Mouse (Mus musculus) kidney, adult 18-20 months (tissue): ENCODE measurements around the gene Wdr25.
A peak's percentile ranks its signal among the peaks of the same experiment; 100 is the strongest.

Source experiments
- DNase-seq: peaks from one replicate; pipeline ENCODE4 v3.0.0; 2021

The Wdr25 gene

GRCm38 (mm10) chr12:108994436-108995031 lies 101.1 kb downstream of the Wdr25 start:
- peak; percentile 76 for DNase-seq

- no peak for DNase-seq
These were observed 102.7 kb downstream of the Wdr25 start for GRCm38 (mm10) chr12:108995976-108996636.

GRCm38 (mm10) chr12:108997249-108997648 lies 103.8 kb downstream of the Wdr25 start:
- no peak for DNase-seq

GRCm38 (mm10) chr12:109002978-109003377 lies 109.5 kb downstream of the Wdr25 start:
- no peak for DNase-seq

GRCm38 (mm10) chr12:109010070-109010649 lies 116.7 kb downstream of the Wdr25 start:
- DNase-seq: no peak

- DNase-seq: no peak
These were observed 128.8 kb downstream of the Wdr25 start for GRCm38 (mm10) chr12:109022181-109022691.

- DNase-seq: no peak
These were observed 129.5 kb downstream of the Wdr25 start for GRCm38 (mm10) chr12:109022966-109023365.

GRCm38 (mm10) chr12:109023780-109024179 lies 130.3 kb downstream of the Wdr25 start:
- DNase-seq: no peak

- DNase-seq: no peak
These were observed 143.6 kb downstream of the Wdr25 start for GRCm38 (mm10) chr12:109037026-109037425.

- no peak for DNase-seq
These were observed 144.9 kb downstream of the Wdr25 start for GRCm38 (mm10) chr12:109038179-109038819.

GRCm38 (mm10) chr12:109039311-109039710 lies 145.9 kb downstream of the Wdr25 start:
- DNase-seq: no peak

GRCm38 (mm10) chr12:109044497-109044896 lies 151.1 kb downstream of the Wdr25 start:
- no peak for DNase-seq

GRCm38 (mm10) chr12:109045581-109045980 lies 152.2 kb downstream of the Wdr25 start:
- DNase-seq: no peak

- no peak for DNase-seq
These were observed 156.5 kb downstream of the Wdr25 start for GRCm38 (mm10) chr12:109049949-109050348.

GRCm38 (mm10) chr12:109053020-109053806 lies 159.8 kb downstream of the Wdr25 start:
- no peak for DNase-seq

GRCm38 (mm10) chr12:109057736-109058135 lies 164.3 kb downstream of the Wdr25 start:
- no peak for DNase-seq

GRCm38 (mm10) chr12:109058660-109059059 lies 165.2 kb downstream of the Wdr25 start:
- no peak for DNase-seq

GRCm38 (mm10) chr12:109067561-109068135 lies 174.2 kb downstream of the Wdr25 start:
- DNase-seq: no peak

GRCm38 (mm10) chr12:109068167-109068653 lies 174.8 kb downstream of the Wdr25 start, which contains the start of gene Begain:
Gene Begain, minus strand, starts transcription at chr12:109068217.
- no peak for DNase-seq

- DNase-seq: no peak
These were observed 175.3 kb downstream of the Wdr25 start for GRCm38 (mm10) chr12:109068738-109069137.

GRCm38 (mm10) chr12:109069751-109070150 lies 176.3 kb downstream of the Wdr25 start:
- DNase-seq: no peak

GRCm38 (mm10) chr12:109071248-109071647 lies 177.8 kb downstream of the Wdr25 start:
- peak; percentile 33 for DNase-seq
